Mouse (Mus musculus): ENCODE data around the gene Iars2.

- no peak for TF ChIP-seq POLR2A (IDR thresholded peaks at IDR 0.05; ENCODE audit: insufficient read depth, low read depth, low read length)
- TF ChIP-seq CTCF (IDR thresholded peaks at IDR 0.05), result no peak
- TF ChIP-seq EP300 (IDR thresholded peaks at IDR 0.05; ENCODE audit: insufficient read depth, low read depth, low read length), result no peak
Observed at GRCm38 (mm10) chr1:185336535-185336934, 7.3 kb upstream of the Iars2 start.
